Mouse (Mus musculus): ENCODE measurements around the gene Slc52a3.
A peak's percentile ranks its signal among the peaks of the same experiment; 100 is the strongest.

GRCm38 (mm10) chr2:152020255-152020654 lies 23.9 kb downstream of the Slc52a3 start:
- TF ChIP-seq CTCF (IDR thresholded peaks at IDR 0.05; ENCODE audit: extremely low read depth, insufficient read depth, insufficient read length, insufficient replicate concordance) (peak; percentile 45; the same call in 1 of the 2 replicates), POLR2A (IDR thresholded peaks at IDR 0.05; ENCODE audit: low read depth, low read length) (no peak)
